ENCODE assay signal across 23 mouse cellular contexts in the genomic region with DNA sequence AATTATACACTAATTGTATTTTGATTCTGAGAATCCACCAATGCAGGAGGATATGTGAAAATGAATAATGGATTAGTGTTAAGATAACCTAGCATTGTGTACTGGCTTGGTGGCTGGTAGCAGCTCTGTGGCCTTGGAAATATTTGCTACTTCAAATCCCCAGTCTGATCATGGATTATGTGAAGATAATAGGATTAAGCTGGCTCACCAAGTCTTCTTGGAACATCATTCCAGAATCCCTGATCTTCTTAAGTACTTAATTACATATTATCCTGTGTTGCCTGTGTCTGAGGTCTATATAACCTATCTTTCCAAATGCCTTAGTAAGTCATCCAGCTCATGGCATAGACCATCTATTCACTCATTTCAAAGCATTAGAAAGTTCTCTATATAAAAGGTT.
DNase-seq lines count a peak whose midpoint lies in the region; ATAC-seq and TF ChIP-seq lines count a peak whose summit lies in the region.
"Had no signal": no experiment of that assay in that cellular context is flagged by ENCODE, and none has a peak within 500 bp of the region (broad histone marks: within the 10 kb centered on the region; RNA-seq: fewer than 3 reads in every experiment).

No protein-coding gene starts in this region.

- TF ChIP-seq POLR2A in brain, embryonic 14.5 days (IDR thresholded peaks at IDR 0.05; ENCODE audit: borderline replicate concordance, extremely low read depth, insufficient read depth, insufficient read length, poor library complexity, severe bottlenecking), result no peak

- no peak for ATAC-seq in midbrain, embryonic 11.5 days (ENCODE audit: low FRiP score)
- no peak for ATAC-seq in midbrain, embryonic 15.5 days (replicated peaks)
- ATAC-seq: forebrain, embryonic 13.5 days; forebrain, embryonic 15.5 days; forebrain, postnatal 0 days had no signal

- H3K4me2 ChIP-seq in midbrain, embryonic 11.5 days, result no peak overlapping the region
- no peak overlapping the region for H3K4me2 ChIP-seq in midbrain, embryonic 15.5 days
- H3K4me2 ChIP-seq: embryonic facial prominence, embryonic 13.5 days; embryonic facial prominence, embryonic 15.5 days; forebrain, embryonic 13.5 days; forebrain, embryonic 15.5 days had no signal

- DNase-seq in midbrain, embryonic 11.5 days (ENCODE audit: low spot score, missing footprints), result peak; percentile 56
- peak; percentile 9 for DNase-seq in brain, embryonic 14.5 days (ENCODE audit: low read depth)
- DNase-seq in fat pad, adult 2 months (ENCODE audit: extremely low read depth, low read depth, low spot score), result peak; percentile 8
- DNase-seq in retina, postnatal 1 day, result peak; percentile 82
- DNase-seq in embryo, embryonic 10 days (ENCODE audit: low spot score), result no peak
- no peak for DNase-seq in layer of hippocampus, adult 9-11 months
- no peak for DNase-seq in left cerebral cortex, postnatal 14 days (ENCODE audit: low spot score in 2 of 2)
- DNase-seq: adrenal gland, adult 2 months; adrenal gland, postnatal 10 days; adrenal gland, postnatal 25 days; cerebellum, adult 11-12 months; cerebellum, adult 2 months; cerebellum, adult 9-10 months; cerebellum, postnatal 10 days; cerebellum, postnatal 25 days; embryo, embryonic 11 days; forebrain, postnatal 0 days had no signal

- intact Hi-C loops in left cerebral cortex, postnatal 14 days (cut with DNase I), result no loop called here

- no peak overlapping the region for H3K4me3 ChIP-seq in midbrain, embryonic 11.5 days (ENCODE audit: low read depth, low read length)
- no peak overlapping the region for H3K4me3 ChIP-seq in midbrain, embryonic 15.5 days
- H3K4me3 ChIP-seq: embryonic facial prominence, embryonic 13.5 days; embryonic facial prominence, embryonic 15.5 days; erythroblast, embryonic 14.5 days; forebrain, embryonic 13.5 days; forebrain, embryonic 15.5 days had no signal

- H3K9ac ChIP-seq in midbrain, embryonic 11.5 days (ENCODE audit: low read length), result no peak overlapping the region
- no peak overlapping the region for H3K9ac ChIP-seq in midbrain, embryonic 15.5 days
- H3K9ac ChIP-seq: embryonic facial prominence, embryonic 13.5 days; embryonic facial prominence, embryonic 15.5 days; forebrain, embryonic 13.5 days; forebrain, embryonic 15.5 days; forebrain, postnatal 0 days had no signal

- no peaks in the 10 kb centered on the region for H3K9me3 ChIP-seq in midbrain, embryonic 11.5 days (ENCODE audit: control insufficient read depth, low read length)
- H3K9me3 ChIP-seq in midbrain, embryonic 15.5 days, result no peaks in the 10 kb centered on the region
- H3K9me3 ChIP-seq: embryonic facial prominence, embryonic 13.5 days; embryonic facial prominence, embryonic 15.5 days; forebrain, embryonic 13.5 days; forebrain, embryonic 15.5 days had no signal

- no peaks in the 10 kb centered on the region for H3K27me3 ChIP-seq in midbrain, embryonic 11.5 days (ENCODE audit: control insufficient read depth, insufficient read depth, low read length)
- H3K27me3 ChIP-seq in midbrain, embryonic 15.5 days (replicated peaks), result no peaks in the 10 kb centered on the region
- H3K27me3 ChIP-seq: embryonic facial prominence, embryonic 13.5 days; embryonic facial prominence, embryonic 15.5 days; forebrain, embryonic 13.5 days; forebrain, embryonic 15.5 days had no signal

- TF ChIP-seq CTCF in brain, embryonic 14.5 days (IDR thresholded peaks at IDR 0.05; ENCODE audit: borderline replicate concordance, extremely low read depth, insufficient read depth, insufficient read length), result no peak

- no peaks in the 10 kb centered on the region for H3K4me1 ChIP-seq in midbrain, embryonic 11.5 days (ENCODE audit: control insufficient read depth, insufficient read depth, low read length)
- H3K4me1 ChIP-seq in midbrain, embryonic 15.5 days, result no peaks in the 10 kb centered on the region
- H3K4me1 ChIP-seq: embryonic facial prominence, embryonic 13.5 days; embryonic facial prominence, embryonic 15.5 days; forebrain, embryonic 13.5 days; forebrain, embryonic 15.5 days had no signal

- H3K36me3 ChIP-seq in midbrain, embryonic 11.5 days (ENCODE audit: control insufficient read depth, insufficient read depth, low read length), result no peaks in the 10 kb centered on the region
- H3K36me3 ChIP-seq in midbrain, embryonic 15.5 days (replicated peaks), result no peaks in the 10 kb centered on the region
- H3K36me3 ChIP-seq: embryonic facial prominence, embryonic 13.5 days; embryonic facial prominence, embryonic 15.5 days; forebrain, embryonic 15.5 days had no signal

- H3K27ac ChIP-seq in midbrain, embryonic 11.5 days (ENCODE audit: low read depth, low read length), result no peak overlapping the region
- no peak overlapping the region for H3K27ac ChIP-seq in midbrain, embryonic 15.5 days
- H3K27ac ChIP-seq: embryonic facial prominence, embryonic 13.5 days; embryonic facial prominence, embryonic 15.5 days; forebrain, embryonic 13.5 days; forebrain, embryonic 15.5 days had no signal

Comparison
In these comparisons a context has a peak if more than half of its experiments do, and no peak if none do; other contexts are left out.
1. DNase-seq: peak in midbrain, embryonic 11.5 days (single experiment), brain, embryonic 14.5 days (single experiment), fat pad, adult 2 months (single experiment) and retina, postnatal 1 day (single experiment); none in embryo, embryonic 10 days (single experiment), layer of hippocampus, adult 9-11 months (single experiment) and left cerebral cortex, postnatal 14 days (0 of 2).